Mouse (Mus musculus) liver, embryonic 13.5 days (tissue): ENCODE results near the gene Bri3bp. TPM values are rescaled to one million over a fixed set of nuclear protein-coding genes. Genes with fewer than 3 reads are reported as not detected.
A peak's percentile ranks its signal among the peaks of the same experiment; 100 is the strongest.
"Not testable (repeated sequence)": the region's sequence is repeated elsewhere in the genome, so short reads cannot be mapped to it uniquely, and the experiment has no call there.

Source experiments
- ATAC-seq: fragments of 200-750 bp; cut with Nextera tagmentation; 2 replicates; pipeline ENCODE4 v1.8.0; 2017; ENCODE audit warnings: low read depth, mild to moderate bottlenecking, moderate number of reproducible peaks, moderate library complexity
- DNase-seq: peaks from one replicate; pipeline ENCODE4 v3.0.0; 2022
- H3K27ac ChIP-seq: fragments of 300-500 bp; sonication (generic); 2 replicates; pipeline ENCODE4 v1.5.1; 2015; ENCODE audit warnings: moderate library complexity, mild to moderate bottlenecking, inconsistent platforms
- H3K27me3 ChIP-seq: fragments of 300-500 bp; sonication (generic); 2 replicates; pipeline ENCODE4 v1.6.1; 2015; ENCODE audit warnings: mild to moderate bottlenecking, inconsistent platforms
- H3K36me3 ChIP-seq: fragments of 300-500 bp; sonication (generic); 2 replicates; pipeline ENCODE4 v1.6.1; 2015; ENCODE audit warnings: mild to moderate bottlenecking, inconsistent platforms
- H3K4me1 ChIP-seq: fragments of 300-500 bp; sonication (generic); replicated peaks from 2 replicates; pipeline ENCODE4 v1.6.1; 2015; ENCODE audit warnings: inconsistent platforms
- H3K4me2 ChIP-seq: fragments of 300-500 bp; sonication (generic); 2 replicates; pipeline ENCODE4 v1.6.1; 2015; ENCODE audit warnings: inconsistent platforms, mild to moderate bottlenecking, moderate library complexity
- H3K4me3 ChIP-seq: fragments of 300-500 bp; sonication (generic); replicated peaks from 2 replicates; pipeline ENCODE4 v1.5.1; 2015; ENCODE audit warnings: mild to moderate bottlenecking, inconsistent platforms
- H3K9ac ChIP-seq: fragments of 300-500 bp; sonication (generic); 2 replicates; pipeline ENCODE4 v1.6.1; 2015; ENCODE audit warnings: mild to moderate bottlenecking, inconsistent platforms
- H3K9me3 ChIP-seq: fragments of 300-500 bp; sonication (generic); replicated peaks from 2 replicates; pipeline ENCODE4 v1.6.1; 2016; ENCODE audit warnings: inconsistent platforms
- WGBS: fragments of 180-500 bp; shearing (Covaris S2); methylation state at CpG from one replicate; pipeline ENCODE4 v1.1.7; 2015; ENCODE audit not compliant: insufficient replicate concordance; 5-methylcytosine and 5-hydroxymethylcytosine counted together
- polyA plus RNA-seq: library from polyadenylated mRNA; unstranded; fragments of >200 nt; fragmentation: Nextera tagmentation; extraction: Ambion mirVana; gene quantifications from 2 replicates; pipeline ENCODE4 v1.2.1, GENCODE M21; 2015

Bri3bp gene
- polyA plus RNA-seq, 1 experiment from 2014 or later = 31.8 TPM

- H3K4me2 ChIP-seq = no peak overlapping the region
- H3K4me3 ChIP-seq = no peak overlapping the region
- no peak for DNase-seq
- H3K27ac ChIP-seq = no peak overlapping the region
- H3K27me3 ChIP-seq = no peaks in the 10 kb centered on the region
- no peak overlapping the region; the same call in 1 of the 2 replicates for H3K9ac ChIP-seq
- 77% methylated on average over 11 of the region's 11 CpGs for WGBS
- peaks cover 12% of the 10 kb centered on the region for H3K4me1 ChIP-seq
- ATAC-seq = no peak
- peaks cover 66% of the 10 kb centered on the region for H3K36me3 ChIP-seq
- H3K9me3 ChIP-seq = no peaks in the 10 kb centered on the region
Measured at GRCm38 (mm10) chr5:125487375-125488115, 46.2 kb downstream of the Bri3bp start.

GRCm38 (mm10) chr5:125488116-125488455, 46.7 kb downstream of the Bri3bp start:
- no peaks in the 10 kb centered on the region for H3K9me3 ChIP-seq
- DNase-seq = no peak
- H3K9ac ChIP-seq = no peak overlapping the region
- peaks cover 66% of the 10 kb centered on the region for H3K36me3 ChIP-seq
- no peaks in the 10 kb centered on the region for H3K27me3 ChIP-seq
- H3K4me1 ChIP-seq = peaks cover 11% of the 10 kb centered on the region
- H3K4me3 ChIP-seq = no peak overlapping the region
- no peak for ATAC-seq
- H3K27ac ChIP-seq = no peak overlapping the region
- whole genome bisulfite sequencing = 55% methylated on average over 4 of the region's 4 CpGs
- no peak overlapping the region for H3K4me2 ChIP-seq

- not testable (repeated sequence) for H3K27me3 ChIP-seq, H3K27ac ChIP-seq, H3K9ac ChIP-seq, DNase-seq, H3K4me3 ChIP-seq, H3K4me1 ChIP-seq, H3K9me3 ChIP-seq, ATAC-seq, H3K4me2 ChIP-seq
- peaks cover 60% of the 10 kb centered on the region for H3K36me3 ChIP-seq
- WGBS = 80% methylated on average over 5 of the region's 5 CpGs
Measured at GRCm38 (mm10) chr5:125488953-125489352, 47.6 kb downstream of the Bri3bp start.

GRCm38 (mm10) chr5:125491107-125491506, 49.7 kb downstream of the Bri3bp start:
- Histone ChIP-seq H3K27me3 (no peaks in the 10 kb centered on the region), H3K9ac (no peak overlapping the region), H3K9me3 (no peaks in the 10 kb centered on the region), H3K27ac (no peak overlapping the region), H3K4me2 (no peak overlapping the region), H3K4me1 (0 out of 2 replicates have a peak, but pooled peaks cover 4% of the 10 kb centered on the region), H3K36me3 (peaks cover 51% of the 10 kb centered on the region), H3K4me3 (no peak overlapping the region)
- 87% methylated on average over 10 of the region's 10 CpGs for WGBS
- DNase-seq (no peak), ATAC-seq (no peak)

GRCm38 (mm10) chr5:125492379-125493092, 51.2 kb downstream of the Bri3bp start:
- 69% methylated on average over 17 of the region's 17 CpGs for WGBS
- H3K27me3 ChIP-seq = no peaks in the 10 kb centered on the region
- no peak overlapping the region for H3K4me2 ChIP-seq
- DNase-seq (no peak), ATAC-seq (no peak)
- peaks cover 41% of the 10 kb centered on the region for H3K36me3 ChIP-seq
- H3K9ac ChIP-seq = no peak overlapping the region
- H3K27ac ChIP-seq = no peak overlapping the region
- no peaks in the 10 kb centered on the region for H3K9me3 ChIP-seq
- H3K4me3 ChIP-seq = no peak overlapping the region
- 0 out of 2 replicates have a peak, but pooled peaks cover 4% of the 10 kb centered on the region for H3K4me1 ChIP-seq

- Histone ChIP-seq H3K27me3 (no peaks in the 10 kb centered on the region), H3K4me1 (0 out of 2 replicates have a peak, but pooled peaks cover 4% of the 10 kb centered on the region), H3K9ac (no peak overlapping the region), H3K36me3 (peaks cover 36% of the 10 kb centered on the region), H3K4me2 (no peak overlapping the region), H3K27ac (no peak overlapping the region), H3K4me3 (no peak overlapping the region), H3K9me3 (no peaks in the 10 kb centered on the region)
- WGBS = 80% methylated on average over 5 of the region's 5 CpGs
- DNase-seq (no peak), ATAC-seq (no peak)
Measured at GRCm38 (mm10) chr5:125493093-125493423, 51.7 kb downstream of the Bri3bp start.

- no peak for ATAC-seq
- 79% methylated on average over 10 of the region's 10 CpGs for WGBS
- H3K36me3 ChIP-seq = peaks cover 40% of the 10 kb centered on the region
Measured at GRCm38 (mm10) chr5:125495655-125496054, 54.3 kb downstream of the Bri3bp start.

GRCm38 (mm10) chr5:125497821-125498600, 56.6 kb downstream of the Bri3bp start:
- H3K36me3 ChIP-seq = peaks cover 33% of the 10 kb centered on the region
- 0 out of 2 replicates have a peak, but pooled peaks cover 3% of the 10 kb centered on the region for H3K4me1 ChIP-seq
- no peak overlapping the region for H3K27ac ChIP-seq
- WGBS = 66% methylated on average over 12 of the region's 12 CpGs
- DNase-seq (peak; percentile 40), ATAC-seq (peak; percentile 34; the same call in 1 of the 2 replicates)
- H3K4me2 ChIP-seq = no peak overlapping the region
- no peak overlapping the region for H3K9ac ChIP-seq
- H3K9me3 ChIP-seq = no peaks in the 10 kb centered on the region
- H3K4me3 ChIP-seq = no peak overlapping the region
- H3K27me3 ChIP-seq = no peaks in the 10 kb centered on the region

More at GRCm38 (mm10) chr5:125495655-125496054, 54.3 kb downstream of the Bri3bp start:
- H3K27ac ChIP-seq = no peak overlapping the region
- no peak overlapping the region for H3K4me2 ChIP-seq
- H3K27me3 ChIP-seq = no peaks in the 10 kb centered on the region
- DNase-seq = no peak
- no peak overlapping the region for H3K9ac ChIP-seq
- 0 out of 2 replicates have a peak, but pooled peaks cover 3% of the 10 kb centered on the region for H3K4me1 ChIP-seq
- H3K9me3 ChIP-seq = no peaks in the 10 kb centered on the region
- no peak overlapping the region for H3K4me3 ChIP-seq

GRCm38 (mm10) chr5:125501505-125501904, 60.1 kb downstream of the Bri3bp start:
- H3K4me3 ChIP-seq = no peak overlapping the region
- peaks cover 50% of the 10 kb centered on the region for H3K36me3 ChIP-seq
- no peak overlapping the region for H3K4me2 ChIP-seq
- WGBS = 63% methylated on average over 6 of the region's 6 CpGs
- DNase-seq (no peak), ATAC-seq (no peak)
- H3K27me3 ChIP-seq = no peaks in the 10 kb centered on the region
- no peaks in the 10 kb centered on the region for H3K9me3 ChIP-seq
- no peak overlapping the region for H3K9ac ChIP-seq
- H3K27ac ChIP-seq = no peak overlapping the region
- 0 out of 2 replicates have a peak, but pooled peaks cover 3% of the 10 kb centered on the region for H3K4me1 ChIP-seq

GRCm38 (mm10) chr5:125502186-125502585, 60.8 kb downstream of the Bri3bp start:
- H3K4me3 ChIP-seq = no peak overlapping the region
- H3K27me3 ChIP-seq = no peaks in the 10 kb centered on the region
- DNase-seq (no peak), ATAC-seq (no peak)
- no peak overlapping the region for H3K4me2 ChIP-seq
- no peak overlapping the region for H3K27ac ChIP-seq
- WGBS = 58% methylated on average over 3 of the region's 3 CpGs
- H3K9ac ChIP-seq = no peak overlapping the region
- H3K9me3 ChIP-seq = no peaks in the 10 kb centered on the region
- H3K36me3 ChIP-seq = peaks cover 54% of the 10 kb centered on the region
- 0 out of 2 replicates have a peak, but pooled peaks cover 3% of the 10 kb centered on the region for H3K4me1 ChIP-seq

- Histone ChIP-seq H3K4me1 (no peaks in the 10 kb centered on the region), H3K27me3 (no peaks in the 10 kb centered on the region), H3K9ac (no peak overlapping the region), H3K9me3 (no peaks in the 10 kb centered on the region), H3K4me2 (no peak overlapping the region), H3K4me3 (no peak overlapping the region), H3K27ac (no peak overlapping the region), H3K36me3 (peaks cover 64% of the 10 kb centered on the region)
- WGBS = 54% methylated on average over 6 of the region's 6 CpGs
- DNase-seq (no peak), ATAC-seq (no peak)
Measured at GRCm38 (mm10) chr5:125503628-125504027, 62.3 kb downstream of the Bri3bp start.
